Mouse (Mus musculus) midbrain, embryonic 12.5 days (tissue): ENCODE data around the gene Fyn. TPM values are rescaled to one million over a fixed set of nuclear protein-coding genes. Genes with fewer than 3 reads are reported as not detected.

Experiments used
- ATAC-seq: fragments of 200-750 bp; cut with Nextera tagmentation; 2 replicates; pipeline ENCODE4 v1.8.0; 2017; ENCODE audit warnings: low read depth, moderate TSS enrichment, moderate library complexity; ENCODE audit not compliant: low FRiP score
- H3K27ac ChIP-seq: fragments of 300-500 bp; sonication (generic); replicated peaks from 2 replicates; pipeline ENCODE4 v1.5.1; 2016; ENCODE audit warnings: mild to moderate bottlenecking
- H3K27me3 ChIP-seq: fragments of 300-500 bp; sonication (generic); 2 replicates; pipeline ENCODE4 v1.6.1; 2016; ENCODE audit warnings: mild to moderate bottlenecking
- H3K36me3 ChIP-seq: fragments of 300-500 bp; sonication (generic); 2 replicates; pipeline ENCODE4 v1.6.1; 2016
- H3K4me1 ChIP-seq: fragments of 300-500 bp; sonication (generic); 2 replicates; pipeline ENCODE4 v1.6.1; 2016
- H3K4me2 ChIP-seq: fragments of 300-500 bp; sonication (generic); replicated peaks from 2 replicates; pipeline ENCODE4 v1.6.1; 2016; ENCODE audit warnings: mild to moderate bottlenecking, moderate library complexity
- H3K4me3 ChIP-seq: fragments of 300-500 bp; sonication (generic); 2 replicates; pipeline ENCODE4 v1.5.1; 2016; ENCODE audit warnings: mild to moderate bottlenecking
- H3K9ac ChIP-seq: fragments of 300-500 bp; sonication (generic); replicated peaks from 2 replicates; pipeline ENCODE4 v1.6.1; 2016; ENCODE audit warnings: mild to moderate bottlenecking, moderate library complexity
- H3K9me3 ChIP-seq: fragments of 300-500 bp; sonication (generic); 2 replicates; pipeline ENCODE4 v1.6.1; 2016; ENCODE audit warnings: mild to moderate bottlenecking
- WGBS: fragments of 180-500 bp; shearing (Covaris S2); methylation state at CpG from one replicate; pipeline ENCODE4 v1.1.7; 2016; 5-methylcytosine and 5-hydroxymethylcytosine counted together
- polyA plus RNA-seq: library from polyadenylated mRNA; unstranded; fragments of >200 nt; fragmentation: Nextera tagmentation; extraction: Ambion mirVana; gene quantifications from 2 replicates; pipeline ENCODE4 v1.2.1, GENCODE M21; 2016

Fyn gene
- polyA plus RNA-seq, 1 experiment from 2014 or later: 52.7 TPM

- Histone ChIP-seq H3K27ac (no peak overlapping the region), H3K36me3 (no peaks in the 10 kb centered on the region), H3K9me3 (no peaks in the 10 kb centered on the region), H3K27me3 (no peaks in the 10 kb centered on the region), H3K4me2 (no peak overlapping the region), H3K4me1 (peaks cover 46% of the 10 kb centered on the region), H3K9ac (0 out of 2 replicates have a peak overlapping the region, but pooled peaks have one; percentile 7), H3K4me3 (no peak overlapping the region)
- ATAC-seq: no peak
- WGBS: 44% methylated on average over 9 of the region's 9 CpGs
Measured at GRCm38 (mm10) chr10:39505007-39505406, 136.4 kb downstream of the Fyn start.

- Histone ChIP-seq H3K27ac (no peak overlapping the region), H3K4me1 (peaks cover 52% of the 10 kb centered on the region), H3K9me3 (no peaks in the 10 kb centered on the region), H3K4me3 (no peak overlapping the region), H3K9ac (0 out of 2 replicates have a peak overlapping the region, but pooled peaks have one; percentile 7), H3K4me2 (no peak overlapping the region), H3K27me3 (no peaks in the 10 kb centered on the region), H3K36me3 (no peaks in the 10 kb centered on the region)
- WGBS: 74% methylated on average over 7 of the region's 7 CpGs
- no peak for ATAC-seq
Measured at GRCm38 (mm10) chr10:39505621-39506020, 137.0 kb downstream of the Fyn start.

GRCm38 (mm10) chr10:39506353-39506752, 137.7 kb downstream of the Fyn start:
- no peak for ATAC-seq
- no peak overlapping the region for H3K4me3 ChIP-seq
- H3K4me1 ChIP-seq: peaks cover 55% of the 10 kb centered on the region
- no peaks in the 10 kb centered on the region for H3K36me3 ChIP-seq
- H3K9me3 ChIP-seq: no peaks in the 10 kb centered on the region
- no peak overlapping the region for H3K27ac ChIP-seq
- H3K27me3 ChIP-seq: no peaks in the 10 kb centered on the region
- WGBS: 68% methylated on average over 12 of the region's 12 CpGs
- no peak overlapping the region for H3K4me2 ChIP-seq
- no peak overlapping the region for H3K9ac ChIP-seq

GRCm38 (mm10) chr10:39506831-39507230, 138.2 kb downstream of the Fyn start:
- no peak for ATAC-seq
- no peaks in the 10 kb centered on the region for H3K36me3 ChIP-seq
- H3K9ac ChIP-seq: no peak overlapping the region
- peaks cover 51% of the 10 kb centered on the region for H3K4me1 ChIP-seq
- no peak overlapping the region for H3K4me3 ChIP-seq
- no peak overlapping the region for H3K4me2 ChIP-seq
- WGBS: 85% methylated on average over 7 of the region's 7 CpGs
- no peaks in the 10 kb centered on the region for H3K9me3 ChIP-seq
- no peak overlapping the region for H3K27ac ChIP-seq
- no peaks in the 10 kb centered on the region for H3K27me3 ChIP-seq

GRCm38 (mm10) chr10:39508801-39509200, 140.1 kb downstream of the Fyn start:
- no peak for ATAC-seq
- 88% methylated on average over 5 of the region's 5 CpGs for WGBS
- no peak overlapping the region for H3K9ac ChIP-seq
- H3K4me1 ChIP-seq: peaks cover 41% of the 10 kb centered on the region
- H3K27me3 ChIP-seq: no peaks in the 10 kb centered on the region
- H3K9me3 ChIP-seq: no peaks in the 10 kb centered on the region
- no peak overlapping the region for H3K4me3 ChIP-seq
- no peak overlapping the region for H3K27ac ChIP-seq
- no peaks in the 10 kb centered on the region for H3K36me3 ChIP-seq
- H3K4me2 ChIP-seq: no peak overlapping the region

- Histone ChIP-seq H3K4me3 (no peak overlapping the region), H3K27me3 (no peaks in the 10 kb centered on the region), H3K4me2 (no peak overlapping the region), H3K36me3 (peaks cover 4% of the 10 kb centered on the region; the same call in 1 of the 2 replicates), H3K9me3 (no peaks in the 10 kb centered on the region), H3K27ac (no peak overlapping the region), H3K9ac (no peak overlapping the region), H3K4me1 (peaks cover 37% of the 10 kb centered on the region)
- 86% methylated on average over 8 of the region's 8 CpGs for WGBS
- ATAC-seq: no peak
Measured at GRCm38 (mm10) chr10:39509937-39510336, 141.3 kb downstream of the Fyn start.

GRCm38 (mm10) chr10:39512631-39513314, 144.1 kb downstream of the Fyn start:
- ATAC-seq: no peak
- H3K27me3 ChIP-seq: no peaks in the 10 kb centered on the region
- H3K9ac ChIP-seq: no peak overlapping the region
- H3K4me1 ChIP-seq: peaks cover 23% of the 10 kb centered on the region
- H3K9me3 ChIP-seq: no peaks in the 10 kb centered on the region
- no peak overlapping the region for H3K4me3 ChIP-seq
- no peak overlapping the region for H3K27ac ChIP-seq
- no peak overlapping the region for H3K4me2 ChIP-seq
- 87% methylated on average over 14 of the region's 14 CpGs for WGBS
- H3K36me3 ChIP-seq: peaks cover 25% of the 10 kb centered on the region

GRCm38 (mm10) chr10:39514916-39515315, 146.3 kb downstream of the Fyn start:
- Histone ChIP-seq H3K4me2 (no peak overlapping the region), H3K27me3 (no peaks in the 10 kb centered on the region), H3K9ac (no peak overlapping the region), H3K36me3 (peaks cover 25% of the 10 kb centered on the region), H3K4me3 (no peak overlapping the region), H3K9me3 (no peaks in the 10 kb centered on the region), H3K4me1 (peaks cover 31% of the 10 kb centered on the region), H3K27ac (no peak overlapping the region)
- 98% methylated on average over 8 of the region's 8 CpGs for WGBS
- no peak for ATAC-seq

GRCm38 (mm10) chr10:39516541-39517133, 148.0 kb downstream of the Fyn start:
- Histone ChIP-seq H3K27ac (no peak overlapping the region), H3K4me2 (no peak overlapping the region), H3K27me3 (no peaks in the 10 kb centered on the region), H3K4me3 (no peak overlapping the region), H3K9ac (no peak overlapping the region), H3K36me3 (peaks cover 25% of the 10 kb centered on the region), H3K4me1 (peaks cover 28% of the 10 kb centered on the region), H3K9me3 (no peaks in the 10 kb centered on the region)
- WGBS: 86% methylated on average over 6 of the region's 6 CpGs
- no peak for ATAC-seq

GRCm38 (mm10) chr10:39517375-39517774, 148.7 kb downstream of the Fyn start:
- ATAC-seq: no peak

GRCm38 (mm10) chr10:39518232-39518631, 149.6 kb downstream of the Fyn start:
- 0 out of 2 replicates have a peak overlapping the region, but pooled peaks have one; percentile 12 for H3K27ac ChIP-seq
- H3K4me1 ChIP-seq: peaks cover 43% of the 10 kb centered on the region
- no peaks in the 10 kb centered on the region for H3K27me3 ChIP-seq
- 54% methylated on average over 8 of the region's 8 CpGs for WGBS
- ATAC-seq: no peak
- H3K9ac ChIP-seq: no peak overlapping the region
- H3K36me3 ChIP-seq: peaks cover 25% of the 10 kb centered on the region
- no peak overlapping the region for H3K4me2 ChIP-seq
- no peaks in the 10 kb centered on the region for H3K9me3 ChIP-seq
- H3K4me3 ChIP-seq: no peak overlapping the region

More at GRCm38 (mm10) chr10:39517375-39517774, 148.7 kb downstream of the Fyn start:
- Histone ChIP-seq H3K4me2 (no peak overlapping the region), H3K9me3 (no peaks in the 10 kb centered on the region), H3K9ac (0 out of 2 replicates have a peak overlapping the region, but pooled peaks have one; percentile 0), H3K36me3 (peaks cover 25% of the 10 kb centered on the region), H3K4me1 (peaks cover 35% of the 10 kb centered on the region), H3K27ac (peak overlapping the region; percentile 12; the same call in 1 of the 2 replicates), H3K27me3 (no peaks in the 10 kb centered on the region), H3K4me3 (no peak overlapping the region)
- 44% methylated on average over 9 of the region's 9 CpGs for WGBS

- 72% methylated on average over 3 of the region's 3 CpGs for WGBS
- Histone ChIP-seq H3K27me3 (no peaks in the 10 kb centered on the region), H3K36me3 (peaks cover 25% of the 10 kb centered on the region), H3K9ac (no peak overlapping the region), H3K9me3 (no peaks in the 10 kb centered on the region), H3K4me1 (peaks cover 47% of the 10 kb centered on the region), H3K4me3 (no peak overlapping the region), H3K4me2 (no peak overlapping the region), H3K27ac (0 out of 2 replicates have a peak overlapping the region, but pooled peaks have one; percentile 15)
- ATAC-seq: no peak
Measured at GRCm38 (mm10) chr10:39518859-39519258, 150.2 kb downstream of the Fyn start.
